Mouse (Mus musculus): ENCODE data around the gene Fbxo4. TPM values are rescaled to one million over a fixed set of nuclear protein-coding genes. Genes with fewer than 3 reads are reported as not detected.

The Fbxo4 gene
- polyA plus RNA-seq, 1 experiment from 2014 or later, result 18.8 TPM

DNA sequence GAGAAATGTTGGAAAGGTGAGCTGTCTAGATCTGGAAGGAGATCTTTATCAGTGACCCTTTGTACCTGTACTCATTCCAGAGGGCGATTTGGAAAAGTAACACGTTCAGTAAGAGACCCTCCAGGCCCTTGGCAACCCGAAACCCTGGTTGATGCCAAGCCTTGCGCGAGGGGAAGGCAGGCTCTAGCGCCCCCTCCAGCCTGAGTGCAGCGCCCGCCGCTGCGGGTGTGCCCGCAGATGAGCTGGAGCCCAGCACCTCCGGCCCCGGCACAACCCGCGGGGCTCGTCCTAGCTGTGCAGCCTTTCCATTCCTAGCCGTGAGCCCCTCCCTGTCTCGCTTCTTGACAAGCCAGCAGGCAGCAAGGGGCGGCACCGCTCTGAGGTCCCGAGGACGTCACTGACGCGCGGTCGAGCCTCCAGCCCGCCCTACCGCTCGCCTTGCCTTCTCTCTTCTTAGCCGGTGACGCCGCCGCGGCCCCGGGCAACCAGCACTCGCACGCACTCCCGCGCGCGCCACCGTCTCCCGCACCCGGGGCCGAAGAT lies 46.9 kb upstream of the Fbxo4 start, which contains the start of gene Oxct1:
TSS of gene Oxct1 (plus strand) at position 153 of the 543 bp plus-strand sequence.
- ATAC-seq, result peak; percentile 91
- H3K27me3 ChIP-seq (replicated peaks; ENCODE audit: control insufficient read depth, insufficient read depth, low read length), result no peaks in the 10 kb centered on the region
- H3K4me2 ChIP-seq (replicated peaks; ENCODE audit: low read depth), result peak within 1 kb of the TSS; percentile 97
- H3K36me3 ChIP-seq (ENCODE audit: control insufficient read depth, insufficient read depth), result no peaks in the 10 kb centered on the region
- peak within 1 kb of the TSS; percentile 88 for H3K27ac ChIP-seq (ENCODE audit: low read depth, low read length)
- H3K4me1 ChIP-seq (replicated peaks; ENCODE audit: control insufficient read depth, insufficient read depth, low read length), result no peaks in the 10 kb centered on the region
- no peaks in the 10 kb centered on the region for H3K9me3 ChIP-seq (ENCODE audit: control insufficient read depth)
- peak within 1 kb of the TSS; percentile 74 for H3K9ac ChIP-seq (ENCODE audit: low read depth, low read length)
- TF ChIP-seq CTCF (IDR thresholded peaks at IDR 0.05; ENCODE audit: low read depth), result peak; percentile 82
- H3K4me3 ChIP-seq (ENCODE audit: low read depth, low read length), result peak within 1 kb of the TSS; percentile 80
- under 1% methylated on average over 45 of the region's 45 CpGs for WGBS

DNA sequence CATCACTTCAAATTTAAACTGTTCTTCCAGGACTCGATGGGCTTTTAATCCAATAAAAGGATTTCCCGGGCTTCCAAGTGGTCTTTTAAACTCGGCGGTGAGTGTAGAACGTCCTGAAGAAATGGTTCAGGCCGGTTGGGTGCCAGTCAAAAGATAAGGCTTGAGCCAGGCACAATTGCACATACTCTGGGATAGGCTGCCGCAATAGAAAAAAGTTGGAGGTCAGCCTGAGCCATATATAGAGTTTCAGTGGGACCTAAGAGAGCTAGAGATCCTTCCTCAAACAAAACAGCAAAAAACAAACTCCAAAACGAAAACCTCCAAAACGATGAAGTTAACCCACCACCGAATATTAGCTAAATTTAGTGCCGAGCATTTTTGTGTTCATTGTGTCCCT lies 46.1 kb upstream of the Fbxo4 start:
- Histone ChIP-seq H3K9me3 (ENCODE audit: control insufficient read depth) (no peaks in the 10 kb centered on the region), H3K4me3 (ENCODE audit: low read depth, low read length) (no peak overlapping the region), H3K36me3 (ENCODE audit: control insufficient read depth, insufficient read depth) (no peaks in the 10 kb centered on the region), H3K9ac (ENCODE audit: low read depth, low read length) (no peak overlapping the region), H3K27ac (ENCODE audit: low read depth, low read length) (no peak overlapping the region), H3K4me1 (replicated peaks; ENCODE audit: control insufficient read depth, insufficient read depth, low read length) (no peaks in the 10 kb centered on the region), H3K4me2 (replicated peaks; ENCODE audit: low read depth) (peak overlapping the region; percentile 97; the same call in 1 of the 2 replicates), H3K27me3 (replicated peaks; ENCODE audit: control insufficient read depth, insufficient read depth, low read length) (no peaks in the 10 kb centered on the region)
- ATAC-seq, result no peak
- no peak for TF ChIP-seq CTCF (IDR thresholded peaks at IDR 0.05; ENCODE audit: low read depth)
- 72% methylated on average over 11 of the region's 11 CpGs for WGBS

DNA sequence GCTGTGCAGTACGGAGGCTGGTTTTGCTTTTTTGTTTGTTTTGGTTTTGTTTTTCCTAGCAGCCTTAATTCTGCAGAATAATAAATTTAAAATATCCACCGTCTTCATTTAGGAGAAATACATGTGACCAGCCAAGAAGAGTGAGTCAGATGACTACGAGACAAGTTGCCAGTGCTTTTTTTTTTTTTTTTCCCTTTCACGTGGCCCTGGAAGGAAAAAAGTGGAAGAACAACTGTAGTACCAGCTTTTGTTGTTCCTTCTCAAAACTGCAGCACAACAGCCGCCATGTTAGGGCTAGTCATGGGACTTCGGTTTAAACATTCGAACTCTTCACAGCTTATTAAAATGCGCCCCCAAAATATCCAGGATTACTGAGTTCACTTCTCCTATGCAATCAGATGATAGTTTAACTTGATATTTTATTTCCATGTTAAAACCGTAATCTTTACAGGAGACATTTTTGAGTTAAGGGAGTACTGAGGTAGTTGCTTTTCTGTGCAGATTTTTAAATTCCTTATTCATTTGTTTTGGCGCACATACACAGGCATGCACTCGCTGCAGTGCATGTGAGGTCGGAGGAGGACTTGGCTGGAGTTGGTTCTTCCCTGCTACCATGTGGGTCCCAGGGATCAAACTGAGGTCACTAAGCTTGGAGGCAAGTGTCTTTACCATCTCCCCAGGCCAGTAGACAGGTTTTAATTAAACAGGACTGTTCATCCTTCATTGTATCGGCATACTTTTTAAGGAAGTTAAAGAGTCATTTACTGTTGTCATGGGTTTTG lies 45.5 kb upstream of the Fbxo4 start:
- H3K27ac ChIP-seq (ENCODE audit: low read depth, low read length), result no peak overlapping the region
- no peaks in the 10 kb centered on the region for H3K9me3 ChIP-seq (ENCODE audit: control insufficient read depth)
- 85% methylated on average over 13 of the region's 13 CpGs for WGBS
- H3K36me3 ChIP-seq (ENCODE audit: control insufficient read depth, insufficient read depth), result no peaks in the 10 kb centered on the region
- no peak overlapping the region for H3K4me2 ChIP-seq (replicated peaks; ENCODE audit: low read depth)
- H3K4me1 ChIP-seq (replicated peaks; ENCODE audit: control insufficient read depth, insufficient read depth, low read length), result no peaks in the 10 kb centered on the region
- no peak overlapping the region for H3K4me3 ChIP-seq (ENCODE audit: low read depth, low read length)
- H3K27me3 ChIP-seq (replicated peaks; ENCODE audit: control insufficient read depth, insufficient read depth, low read length), result no peaks in the 10 kb centered on the region
- ATAC-seq, result no peak
- no peak for TF ChIP-seq CTCF (IDR thresholded peaks at IDR 0.05; ENCODE audit: low read depth)
- no peak overlapping the region for H3K9ac ChIP-seq (ENCODE audit: low read depth, low read length)

DNA sequence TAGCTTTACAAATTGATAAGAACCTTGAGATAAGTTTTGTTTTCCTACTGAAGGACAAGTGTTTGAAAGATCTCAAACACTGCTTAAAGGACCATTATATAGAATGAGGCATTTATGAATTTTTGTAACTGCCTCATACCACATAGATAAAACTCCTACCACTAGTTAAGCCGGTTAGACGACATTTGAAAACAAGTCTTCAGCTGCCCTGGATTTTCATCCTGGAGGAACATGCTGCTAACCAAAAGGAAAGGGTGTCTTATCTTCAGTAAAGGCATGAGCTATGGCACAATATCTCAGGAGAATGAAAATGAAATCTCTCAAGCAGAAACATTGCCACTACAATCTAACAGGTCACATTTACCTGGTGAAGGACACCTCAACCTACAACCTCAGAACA lies 44.4 kb upstream of the Fbxo4 start:
- no peak for ATAC-seq
- Histone ChIP-seq H3K4me1 (replicated peaks; ENCODE audit: control insufficient read depth, insufficient read depth, low read length) (no peaks in the 10 kb centered on the region), H3K27ac (ENCODE audit: low read depth, low read length) (no peak overlapping the region), H3K4me2 (replicated peaks; ENCODE audit: low read depth) (no peak overlapping the region), H3K4me3 (ENCODE audit: low read depth, low read length) (no peak overlapping the region), H3K36me3 (ENCODE audit: control insufficient read depth, insufficient read depth) (no peaks in the 10 kb centered on the region), H3K27me3 (replicated peaks; ENCODE audit: control insufficient read depth, insufficient read depth, low read length) (no peaks in the 10 kb centered on the region), H3K9me3 (ENCODE audit: control insufficient read depth) (no peaks in the 10 kb centered on the region), H3K9ac (ENCODE audit: low read depth, low read length) (no peak overlapping the region)
- WGBS, result 57% methylated on average over 2 of the region's 2 CpGs
- no peak for TF ChIP-seq CTCF (IDR thresholded peaks at IDR 0.05; ENCODE audit: low read depth)

DNA sequence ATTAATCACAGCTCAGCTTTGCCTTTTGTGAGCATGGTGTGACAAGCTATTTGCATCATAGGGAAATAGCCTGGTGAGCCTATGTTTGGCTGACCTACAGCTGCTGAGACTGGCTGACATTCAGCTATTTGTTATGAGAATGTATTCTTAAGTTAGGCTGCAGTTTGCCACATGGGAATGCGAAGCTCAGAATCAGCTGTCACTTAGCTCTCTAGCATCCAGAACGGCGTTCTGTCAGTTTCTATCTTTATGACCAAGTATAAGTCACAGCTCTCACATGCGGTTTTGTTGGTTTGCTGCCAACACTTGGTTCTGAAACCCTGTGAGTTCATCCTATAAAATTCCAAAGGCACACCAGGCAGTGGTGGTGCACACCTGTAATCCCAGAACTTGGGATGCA lies 41.3 kb upstream of the Fbxo4 start:
- 50% methylated on average over 4 of the region's 4 CpGs for WGBS
- Histone ChIP-seq H3K36me3 (ENCODE audit: control insufficient read depth, insufficient read depth) (no peaks in the 10 kb centered on the region), H3K27me3 (replicated peaks; ENCODE audit: control insufficient read depth, insufficient read depth, low read length) (no peaks in the 10 kb centered on the region), H3K27ac (ENCODE audit: low read depth, low read length) (no peak overlapping the region), H3K9ac (ENCODE audit: low read depth, low read length) (no peak overlapping the region), H3K9me3 (ENCODE audit: control insufficient read depth) (no peaks in the 10 kb centered on the region), H3K4me2 (replicated peaks; ENCODE audit: low read depth) (no peak overlapping the region), H3K4me1 (replicated peaks; ENCODE audit: control insufficient read depth, insufficient read depth, low read length) (no peaks in the 10 kb centered on the region), H3K4me3 (ENCODE audit: low read depth, low read length) (no peak overlapping the region)
- TF ChIP-seq CTCF (IDR thresholded peaks at IDR 0.05; ENCODE audit: low read depth), result no peak
- ATAC-seq, result no peak

DNA sequence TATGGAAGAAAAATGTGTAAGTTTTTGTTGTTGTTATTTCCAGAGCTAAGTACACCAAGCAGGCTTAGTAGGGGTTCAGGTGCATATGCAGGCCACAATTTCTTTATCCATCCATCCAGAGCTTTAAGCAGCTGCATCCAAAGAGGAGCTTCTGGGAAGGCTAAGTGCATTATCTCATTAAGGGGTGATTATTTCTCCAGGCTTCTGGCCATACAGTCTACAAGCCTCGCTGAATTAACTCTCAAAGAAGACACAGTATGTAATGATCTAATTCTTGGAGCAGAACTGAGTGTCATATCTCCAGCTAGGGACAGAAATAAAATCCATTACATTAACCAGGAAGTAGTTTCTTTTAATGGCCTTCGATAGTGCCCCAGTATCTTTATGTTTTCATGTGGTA lies 34.5 kb upstream of the Fbxo4 start:
- no peak overlapping the region for H3K27ac ChIP-seq (ENCODE audit: low read depth, low read length)
- WGBS, result 70% methylated on average over 2 of the region's 2 CpGs
- H3K9me3 ChIP-seq (ENCODE audit: control insufficient read depth), result no peaks in the 10 kb centered on the region
- H3K9ac ChIP-seq (ENCODE audit: low read depth, low read length), result no peak overlapping the region
- no peaks in the 10 kb centered on the region for H3K27me3 ChIP-seq (replicated peaks; ENCODE audit: control insufficient read depth, insufficient read depth, low read length)
- TF ChIP-seq CTCF (IDR thresholded peaks at IDR 0.05; ENCODE audit: low read depth), result no peak
- H3K4me1 ChIP-seq (replicated peaks; ENCODE audit: control insufficient read depth, insufficient read depth, low read length), result no peaks in the 10 kb centered on the region
- no peak overlapping the region for H3K4me2 ChIP-seq (replicated peaks; ENCODE audit: low read depth)
- no peak for ATAC-seq
- no peak overlapping the region for H3K4me3 ChIP-seq (ENCODE audit: low read depth, low read length)
- H3K36me3 ChIP-seq (ENCODE audit: control insufficient read depth, insufficient read depth), result no peaks in the 10 kb centered on the region
